Mouse (Mus musculus): ENCODE measurements around the gene Stk10. TPM values are rescaled to one million over a fixed set of nuclear protein-coding genes. Genes with fewer than 3 reads are reported as not detected.

Stk10 gene
- polyA plus RNA-seq, 1 experiment from 2014 or later: 0.80 TPM

DNA sequence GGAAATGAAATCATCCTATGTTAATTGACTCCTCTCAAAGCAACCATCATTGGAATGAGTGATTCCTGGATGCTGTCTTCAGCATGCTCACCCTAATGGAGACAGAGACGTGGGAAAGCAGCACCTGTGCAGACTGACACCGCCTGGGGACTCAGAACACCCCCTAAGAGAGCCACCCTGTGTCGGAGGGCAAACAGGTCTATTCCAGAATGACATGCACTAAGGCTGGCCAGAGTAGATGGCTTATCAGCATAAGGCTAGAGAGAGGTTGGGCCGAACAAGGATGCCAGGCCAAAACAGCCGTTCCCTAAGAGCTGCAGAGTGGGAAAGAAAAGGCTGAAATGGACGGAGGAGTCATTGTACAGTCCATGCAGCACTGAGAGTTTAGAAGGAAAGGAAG is 93.0 kb downstream of the Stk10 start:
- Histone ChIP-seq H3K27me3 (replicated peaks; ENCODE audit: control insufficient read depth, insufficient read depth, low read length) (no peaks in the 10 kb centered on the region), H3K9ac (ENCODE audit: low read length) (no peak overlapping the region), H3K4me2 (ENCODE audit: low read length) (no peak overlapping the region), H3K4me3 (ENCODE audit: low read depth, low read length) (no peak overlapping the region), H3K4me1 (ENCODE audit: control insufficient read depth, insufficient read depth, low read length) (peaks cover 4% of the 10 kb centered on the region; the same call in 1 of the 2 replicates), H3K36me3 (ENCODE audit: control insufficient read depth, insufficient read depth, low read length) (no peaks in the 10 kb centered on the region), H3K9me3 (replicated peaks; ENCODE audit: control insufficient read depth, low read length) (no peaks in the 10 kb centered on the region), H3K27ac (ENCODE audit: low read depth, low read length) (no peak overlapping the region)
- DNase-seq (ENCODE audit: low spot score): no peak
- WGBS: 82% methylated on average over 6 of the region's 6 CpGs
- ATAC-seq: no peak

DNA sequence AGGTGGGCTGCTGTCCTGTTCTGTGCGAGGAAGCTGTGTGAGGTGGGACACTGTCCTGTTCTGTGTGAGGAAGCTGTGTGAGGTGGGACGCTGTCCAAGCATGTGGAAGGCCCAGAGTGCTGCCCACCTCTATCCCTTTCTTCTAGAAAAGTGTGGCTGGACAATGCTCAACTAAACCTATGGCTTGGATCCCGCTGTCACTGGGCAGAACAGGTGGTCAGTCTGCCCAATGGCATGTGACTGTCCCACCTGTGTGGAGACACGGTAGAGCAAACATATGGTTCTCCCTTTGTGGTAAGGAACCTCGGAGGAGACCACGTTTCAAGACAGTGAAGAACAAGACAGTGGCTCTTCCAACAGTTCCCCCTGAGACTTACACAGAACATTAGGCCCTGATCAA is 94.8 kb downstream of the Stk10 start:
- DNase-seq (ENCODE audit: low spot score) (no peak), ATAC-seq (no peak)
- no peak overlapping the region for H3K27ac ChIP-seq (ENCODE audit: low read depth, low read length)
- H3K36me3 ChIP-seq (ENCODE audit: control insufficient read depth, insufficient read depth, low read length): no peaks in the 10 kb centered on the region
- H3K4me3 ChIP-seq (ENCODE audit: low read depth, low read length): no peak overlapping the region
- WGBS: 86% methylated on average over 6 of the region's 6 CpGs
- no peak overlapping the region for H3K9ac ChIP-seq (ENCODE audit: low read length)
- no peaks in the 10 kb centered on the region for H3K9me3 ChIP-seq (replicated peaks; ENCODE audit: control insufficient read depth, low read length)
- peaks cover 4% of the 10 kb centered on the region; the same call in 1 of the 2 replicates for H3K4me1 ChIP-seq (ENCODE audit: control insufficient read depth, insufficient read depth, low read length)
- H3K4me2 ChIP-seq (ENCODE audit: low read length): no peak overlapping the region
- H3K27me3 ChIP-seq (replicated peaks; ENCODE audit: control insufficient read depth, insufficient read depth, low read length): no peaks in the 10 kb centered on the region

DNA sequence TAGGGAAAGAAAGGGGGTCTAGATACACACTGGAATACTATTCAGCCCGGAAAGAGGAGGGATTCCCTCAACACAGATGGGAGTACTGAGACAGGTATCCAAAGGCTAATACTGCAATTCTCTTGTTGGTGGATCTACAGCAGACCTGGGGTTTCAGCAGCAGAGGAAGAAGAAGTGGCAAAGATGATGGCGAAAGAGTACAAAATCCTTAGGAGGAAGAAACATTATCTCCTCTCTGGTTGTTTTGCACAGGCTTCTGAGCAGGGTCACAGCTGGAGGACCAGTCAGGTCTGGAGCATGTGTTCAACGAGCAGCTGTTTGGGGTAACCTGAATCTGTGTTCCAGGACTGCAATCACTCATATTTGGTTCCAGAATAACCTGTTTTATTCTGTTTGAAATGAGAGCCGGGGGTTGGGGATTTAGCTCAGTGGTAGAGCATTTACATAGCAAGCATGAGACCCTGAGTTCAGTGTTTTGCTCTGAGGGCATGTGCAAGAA is 96.7 kb downstream of the Stk10 start:
- DNase-seq (ENCODE audit: low spot score) (no peak), ATAC-seq (no peak)
- no peaks in the 10 kb centered on the region for H3K27me3 ChIP-seq (replicated peaks; ENCODE audit: control insufficient read depth, insufficient read depth, low read length)
- H3K4me3 ChIP-seq (ENCODE audit: low read depth, low read length): no peak overlapping the region
- 86% methylated on average over 4 of the region's 4 CpGs for WGBS
- H3K9ac ChIP-seq (ENCODE audit: low read length): no peak overlapping the region
- H3K36me3 ChIP-seq (ENCODE audit: control insufficient read depth, insufficient read depth, low read length): no peaks in the 10 kb centered on the region
- no peak overlapping the region for H3K4me2 ChIP-seq (ENCODE audit: low read length)
- H3K4me1 ChIP-seq (ENCODE audit: control insufficient read depth, insufficient read depth, low read length): no peaks in the 10 kb centered on the region
- no peak overlapping the region for H3K27ac ChIP-seq (ENCODE audit: low read depth, low read length)
- H3K9me3 ChIP-seq (replicated peaks; ENCODE audit: control insufficient read depth, low read length): no peaks in the 10 kb centered on the region

DNA sequence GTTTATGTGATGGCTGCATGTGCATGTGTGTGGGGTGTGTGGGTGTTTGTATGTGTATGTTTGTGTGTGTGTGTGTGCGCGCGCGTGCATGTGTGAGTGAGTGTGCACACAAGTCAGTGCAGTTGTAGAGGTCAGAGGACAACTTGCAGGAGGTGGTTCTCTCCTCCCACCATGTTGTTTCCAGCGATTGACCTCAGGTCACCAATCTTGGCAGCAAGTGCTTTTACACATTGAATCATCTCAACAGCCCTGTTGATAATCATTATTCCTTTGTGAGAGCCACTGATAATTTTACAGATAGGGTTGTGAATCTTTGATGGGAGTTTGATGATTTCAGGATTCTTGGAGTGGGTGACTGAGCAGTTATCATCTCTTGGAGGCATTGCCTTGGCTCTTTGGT is 99.6 kb downstream of the Stk10 start:
- H3K9me3 ChIP-seq (replicated peaks; ENCODE audit: control insufficient read depth, low read length): no peaks in the 10 kb centered on the region
- H3K27me3 ChIP-seq (replicated peaks; ENCODE audit: control insufficient read depth, insufficient read depth, low read length): no peaks in the 10 kb centered on the region
- whole genome bisulfite sequencing: 100% methylated on average over 5 of the region's 5 CpGs
- no peak overlapping the region for H3K9ac ChIP-seq (ENCODE audit: low read length)
- no peak overlapping the region for H3K27ac ChIP-seq (ENCODE audit: low read depth, low read length)
- no peaks in the 10 kb centered on the region for H3K36me3 ChIP-seq (ENCODE audit: control insufficient read depth, insufficient read depth, low read length)
- H3K4me3 ChIP-seq (ENCODE audit: low read depth, low read length): no peak overlapping the region
- ATAC-seq: no peak
- no peak overlapping the region for H3K4me2 ChIP-seq (ENCODE audit: low read length)
- no peak for DNase-seq (ENCODE audit: low spot score)
- H3K4me1 ChIP-seq (ENCODE audit: control insufficient read depth, insufficient read depth, low read length): no peaks in the 10 kb centered on the region

DNA sequence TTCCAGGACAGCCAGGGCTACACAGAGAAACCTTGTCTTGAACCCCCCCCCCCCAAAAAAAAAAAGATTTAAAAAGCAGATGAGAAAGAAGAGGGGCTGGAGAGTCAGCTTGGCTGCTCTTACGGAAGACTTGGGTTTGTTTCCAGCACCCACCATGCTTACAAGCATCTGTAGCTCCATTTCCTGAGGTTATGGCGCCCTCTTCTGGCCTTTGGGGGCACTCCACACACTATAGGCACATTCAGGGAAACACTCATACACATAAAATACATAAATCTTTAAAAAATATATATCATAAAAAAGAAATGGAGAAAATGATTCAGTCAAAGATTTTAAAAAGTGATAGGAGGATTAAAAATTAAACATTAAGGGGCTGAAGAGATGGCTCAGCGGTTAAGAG is 100.4 kb downstream of the Stk10 start:
- H3K36me3 ChIP-seq (ENCODE audit: control insufficient read depth, insufficient read depth, low read length): no peaks in the 10 kb centered on the region
- no peaks in the 10 kb centered on the region for H3K4me1 ChIP-seq (ENCODE audit: control insufficient read depth, insufficient read depth, low read length)
- no peaks in the 10 kb centered on the region for H3K9me3 ChIP-seq (replicated peaks; ENCODE audit: control insufficient read depth, low read length)
- ATAC-seq: no peak
- H3K27ac ChIP-seq (ENCODE audit: low read depth, low read length): no peak overlapping the region
- no peak for DNase-seq (ENCODE audit: low spot score)
- no peak overlapping the region for H3K4me2 ChIP-seq (ENCODE audit: low read length)
- 65% methylated on average over 3 of the region's 3 CpGs for WGBS
- H3K27me3 ChIP-seq (replicated peaks; ENCODE audit: control insufficient read depth, insufficient read depth, low read length): no peaks in the 10 kb centered on the region
- H3K4me3 ChIP-seq (ENCODE audit: low read depth, low read length): no peak overlapping the region
- H3K9ac ChIP-seq (ENCODE audit: low read length): no peak overlapping the region

DNA sequence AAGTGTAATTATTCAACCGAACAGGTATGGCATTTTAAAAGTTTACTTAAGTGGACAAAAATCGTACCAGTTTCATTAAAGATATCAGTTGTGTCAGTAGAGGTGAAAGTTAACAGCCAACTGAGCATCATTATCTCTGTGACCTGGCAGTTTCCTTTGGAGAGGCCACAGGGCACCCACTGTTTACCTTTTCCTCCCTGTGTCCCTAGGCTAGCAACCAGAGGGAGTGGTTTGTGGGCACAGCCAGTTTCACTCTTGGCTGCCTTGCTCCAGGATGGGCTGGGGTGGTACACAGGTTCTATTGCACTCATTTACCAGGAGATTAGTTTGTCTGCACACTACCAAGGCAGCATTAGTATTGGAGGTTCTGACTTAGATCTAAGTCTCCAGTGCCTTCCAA is 101.0 kb downstream of the Stk10 start:
- WGBS: 90% methylated on average over 2 of the region's 2 CpGs
- H3K4me1 ChIP-seq (ENCODE audit: control insufficient read depth, insufficient read depth, low read length): no peaks in the 10 kb centered on the region
- no peak overlapping the region for H3K4me2 ChIP-seq (ENCODE audit: low read length)
- H3K27me3 ChIP-seq (replicated peaks; ENCODE audit: control insufficient read depth, insufficient read depth, low read length): no peaks in the 10 kb centered on the region
- no peaks in the 10 kb centered on the region for H3K9me3 ChIP-seq (replicated peaks; ENCODE audit: control insufficient read depth, low read length)
- no peak overlapping the region for H3K9ac ChIP-seq (ENCODE audit: low read length)
- DNase-seq (ENCODE audit: low spot score): no peak
- H3K36me3 ChIP-seq (ENCODE audit: control insufficient read depth, insufficient read depth, low read length): no peaks in the 10 kb centered on the region
- no peak for ATAC-seq
- H3K4me3 ChIP-seq (ENCODE audit: low read depth, low read length): no peak overlapping the region
- no peak overlapping the region for H3K27ac ChIP-seq (ENCODE audit: low read depth, low read length)

DNA sequence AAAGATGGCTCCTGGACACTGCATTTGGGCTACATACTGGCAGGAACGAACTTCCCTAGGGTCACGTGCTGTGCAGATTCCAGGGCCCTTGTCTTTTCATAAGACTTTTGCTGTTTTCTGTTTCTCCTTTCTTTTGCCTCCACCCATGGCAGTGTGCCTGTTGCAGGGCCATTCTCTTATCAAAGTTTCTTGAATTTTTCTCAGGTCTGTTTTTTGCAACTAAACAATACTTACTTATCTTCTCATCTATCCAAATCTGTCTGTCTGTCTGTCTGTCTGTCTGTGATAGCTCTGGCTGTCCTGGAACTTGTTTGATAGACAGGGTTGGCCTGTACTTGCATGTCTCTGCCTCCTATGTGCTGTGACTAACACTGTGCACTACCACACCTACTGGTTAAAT is 101.7 kb downstream of the Stk10 start:
- WGBS: 62% methylated on average over 2 of the region's 2 CpGs
- DNase-seq (ENCODE audit: low spot score): no peak

DNA sequence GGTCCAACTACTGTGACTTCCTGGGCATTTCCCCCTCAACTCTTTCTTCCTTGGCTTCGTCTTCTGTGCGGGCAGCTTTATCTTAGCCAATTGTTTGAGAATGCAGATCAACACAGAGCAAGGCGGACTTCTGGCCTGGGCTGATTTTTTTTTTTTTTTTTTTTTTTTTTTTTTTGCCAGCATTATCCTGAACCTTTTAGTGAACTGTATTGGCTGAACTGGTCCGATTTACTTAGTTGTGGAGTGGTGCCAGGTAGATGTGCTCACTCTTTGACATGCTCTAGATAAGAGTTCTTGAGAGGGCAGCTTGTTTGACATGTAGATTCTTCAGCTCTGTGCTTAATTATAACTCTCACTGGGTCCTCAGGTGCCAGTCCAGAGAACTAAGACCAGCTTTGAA is 103.2 kb downstream of the Stk10 start:
- H3K9me3 ChIP-seq (replicated peaks; ENCODE audit: control insufficient read depth, low read length): no peaks in the 10 kb centered on the region
- no peak overlapping the region for H3K4me3 ChIP-seq (ENCODE audit: low read depth, low read length)
- 78% methylated on average over 4 of the region's 4 CpGs for WGBS
- no peak overlapping the region for H3K27ac ChIP-seq (ENCODE audit: low read depth, low read length)
- no peaks in the 10 kb centered on the region for H3K36me3 ChIP-seq (ENCODE audit: control insufficient read depth, insufficient read depth, low read length)
- H3K4me1 ChIP-seq (ENCODE audit: control insufficient read depth, insufficient read depth, low read length): no peaks in the 10 kb centered on the region
- no peak overlapping the region for H3K9ac ChIP-seq (ENCODE audit: low read length)
- DNase-seq (ENCODE audit: low spot score): no peak
- H3K27me3 ChIP-seq (replicated peaks; ENCODE audit: control insufficient read depth, insufficient read depth, low read length): no peaks in the 10 kb centered on the region
- ATAC-seq: no peak
- no peak overlapping the region for H3K4me2 ChIP-seq (ENCODE audit: low read length)

More for the DNA sequence above, 101.7 kb downstream of the Stk10 start:
- Histone ChIP-seq H3K4me1 (ENCODE audit: control insufficient read depth, insufficient read depth, low read length) (no peaks in the 10 kb centered on the region), H3K27me3 (replicated peaks; ENCODE audit: control insufficient read depth, insufficient read depth, low read length) (no peaks in the 10 kb centered on the region), H3K9ac (ENCODE audit: low read length) (no peak overlapping the region), H3K4me2 (ENCODE audit: low read length) (no peak overlapping the region), H3K36me3 (ENCODE audit: control insufficient read depth, insufficient read depth, low read length) (no peaks in the 10 kb centered on the region), H3K27ac (ENCODE audit: low read depth, low read length) (no peak overlapping the region), H3K9me3 (replicated peaks; ENCODE audit: control insufficient read depth, low read length) (no peaks in the 10 kb centered on the region), H3K4me3 (ENCODE audit: low read depth, low read length) (no peak overlapping the region)
- ATAC-seq: no peak

DNA sequence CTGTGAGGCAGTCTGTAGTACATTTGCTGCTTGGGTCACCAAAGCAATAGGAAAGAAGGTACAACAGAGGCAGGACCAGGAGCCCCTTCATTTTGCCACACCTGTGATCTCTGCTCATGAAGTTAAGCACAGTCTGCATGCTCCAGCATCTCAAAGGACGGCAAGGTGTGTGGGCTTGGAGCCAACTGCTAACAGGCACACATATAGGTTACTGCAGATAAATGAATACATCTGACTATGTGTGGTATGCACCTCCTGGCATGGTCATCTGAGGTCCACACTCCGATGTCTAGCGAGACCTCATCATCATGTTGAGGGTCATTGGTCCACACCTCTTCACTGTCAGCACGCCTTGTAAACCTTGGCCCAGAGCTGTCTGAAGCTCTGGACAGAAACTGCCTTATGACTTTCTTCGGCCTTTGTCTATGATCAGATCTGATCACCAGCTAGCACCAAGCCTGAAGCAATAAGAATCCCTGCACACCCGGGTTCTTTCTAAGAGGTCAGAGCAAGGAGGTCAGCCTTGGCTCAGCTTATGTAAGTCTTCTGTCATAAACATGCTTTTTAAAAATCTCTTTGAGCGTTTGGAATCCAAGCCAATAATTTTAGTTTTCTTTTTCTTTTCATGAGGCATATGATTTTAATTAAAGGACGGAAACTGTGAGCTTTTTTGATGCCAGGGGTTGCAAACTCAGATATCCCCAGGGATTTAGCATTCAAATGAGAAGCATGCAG is 105.6 kb downstream of the Stk10 start:
- no peak overlapping the region for H3K4me3 ChIP-seq (ENCODE audit: low read depth, low read length)
- 85% methylated on average over 8 of the region's 8 CpGs for WGBS

More for the DNA sequence above, 105.6 kb downstream of the Stk10 start:
- H3K4me2 ChIP-seq (ENCODE audit: low read length): no peak overlapping the region
- H3K9ac ChIP-seq (ENCODE audit: low read length): no peak overlapping the region; the same call in 1 of the 2 replicates
- H3K36me3 ChIP-seq (ENCODE audit: control insufficient read depth, insufficient read depth, low read length): no peaks in the 10 kb centered on the region
- no peaks in the 10 kb centered on the region for H3K9me3 ChIP-seq (replicated peaks; ENCODE audit: control insufficient read depth, low read length)
- H3K27ac ChIP-seq (ENCODE audit: low read depth, low read length): no peak overlapping the region
- H3K4me1 ChIP-seq (ENCODE audit: control insufficient read depth, insufficient read depth, low read length): no peaks in the 10 kb centered on the region; the same call in 1 of the 2 replicates
- no peak for DNase-seq (ENCODE audit: low spot score)
- ATAC-seq: no peak
- no peaks in the 10 kb centered on the region for H3K27me3 ChIP-seq (replicated peaks; ENCODE audit: control insufficient read depth, insufficient read depth, low read length)
